Comparison of ENCODE assay signal across 9 mouse cellular contexts in the genomic region with DNA sequence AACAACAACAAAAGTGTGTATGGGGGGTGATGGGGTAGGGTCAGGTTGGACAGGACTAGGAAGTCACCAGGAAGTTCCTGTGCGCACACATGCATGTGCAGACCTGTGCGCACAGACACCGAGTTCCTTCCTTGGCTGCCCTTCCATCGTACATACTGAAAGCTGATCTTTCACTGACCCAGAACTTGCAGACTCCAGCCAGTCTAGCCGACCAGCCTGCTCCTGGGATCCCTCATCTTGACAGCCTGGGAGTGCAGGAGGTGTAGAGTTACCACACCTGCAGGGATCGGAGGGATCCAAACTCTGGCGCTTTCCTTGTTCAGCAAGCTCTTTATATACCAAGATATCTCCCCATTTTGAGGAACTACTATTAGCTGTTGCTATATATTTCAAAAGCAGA.
DNase-seq lines count a peak whose midpoint lies in the region; ATAC-seq lines count a peak whose summit lies in the region.
"Had no signal": no experiment of that assay in that cellular context is flagged by ENCODE, and none has a peak within 500 bp of the region (broad histone marks: within the 10 kb centered on the region; RNA-seq: fewer than 3 reads in every experiment).

No protein-coding gene starts in this region.

- no peaks in the 10 kb centered on the region for H3K27me3 ChIP-seq in kidney, embryonic 16.5 days (ENCODE audit: insufficient read depth, low read length)
- no peaks in the 10 kb centered on the region for H3K27me3 ChIP-seq in embryonic facial prominence, embryonic 13.5 days
- H3K27me3 ChIP-seq: hindbrain, embryonic 12.5 days had no signal

- no peak overlapping the region for H3K4me2 ChIP-seq in kidney, embryonic 16.5 days (replicated peaks; ENCODE audit: low read depth, low read length)
- H3K4me2 ChIP-seq in embryonic facial prominence, embryonic 13.5 days, result no peak overlapping the region
- H3K4me2 ChIP-seq: hindbrain, embryonic 12.5 days had no signal

- peaks cover 22% of the 10 kb centered on the region for H3K4me1 ChIP-seq in kidney, embryonic 16.5 days (ENCODE audit: insufficient read depth, low read length)
- H3K4me1 ChIP-seq in embryonic facial prominence, embryonic 13.5 days, result peaks cover 14% of the 10 kb centered on the region; the same call in 1 of the 2 replicates
- H3K4me1 ChIP-seq: hindbrain, embryonic 12.5 days had no signal

- DNase-seq in cerebellum, adult 18-20 months, result peak; percentile 38 to 52
- DNase-seq in cerebellum, adult 8-10 months, result no peak
- DNase-seq in kidney, adult 8-10 months, result no peak
- DNase-seq in mesoderm, embryonic 11.5 days (ENCODE audit: low read depth, low spot score), result peak; percentile 56
- DNase-seq in Muller cell, postnatal 12 days (ENCODE audit: inconsistent ontology term), result no peak
- DNase-seq in right cerebral cortex, adult 2 months (ENCODE audit: low spot score in 2 of 2), result no peak

- 19% methylated on average over 7 of the region's 7 CpGs for WGBS in kidney, embryonic 16.5 days
- 48% methylated on average over 7 of the region's 7 CpGs for WGBS in embryonic facial prominence, embryonic 13.5 days

- H3K36me3 ChIP-seq in kidney, embryonic 16.5 days (ENCODE audit: insufficient read depth, low read length), result peaks cover 24% of the 10 kb centered on the region
- H3K36me3 ChIP-seq in embryonic facial prominence, embryonic 13.5 days, result peaks cover 20% of the 10 kb centered on the region
- H3K36me3 ChIP-seq: hindbrain, embryonic 12.5 days had no signal

- H3K9me3 ChIP-seq in kidney, embryonic 16.5 days (ENCODE audit: low read length), result no peaks in the 10 kb centered on the region
- no peaks in the 10 kb centered on the region for H3K9me3 ChIP-seq in embryonic facial prominence, embryonic 13.5 days
- H3K9me3 ChIP-seq: hindbrain, embryonic 12.5 days had no signal

- H3K27ac ChIP-seq in kidney, embryonic 16.5 days (ENCODE audit: low read length), result peak overlapping the region; percentile 89
- H3K27ac ChIP-seq in embryonic facial prominence, embryonic 13.5 days, result no peak overlapping the region; the same call in 1 of the 2 replicates
- H3K27ac ChIP-seq: hindbrain, embryonic 12.5 days had no signal

- no peak overlapping the region for H3K4me3 ChIP-seq in kidney, embryonic 16.5 days (ENCODE audit: low read length)
- H3K4me3 ChIP-seq in embryonic facial prominence, embryonic 13.5 days, result no peak overlapping the region
- H3K4me3 ChIP-seq: hindbrain, embryonic 12.5 days had no signal

- H3K9ac ChIP-seq in kidney, embryonic 16.5 days (replicated peaks; ENCODE audit: low read length), result no peak overlapping the region
- H3K9ac ChIP-seq in embryonic facial prominence, embryonic 13.5 days, result no peak overlapping the region
- H3K9ac ChIP-seq: hindbrain, embryonic 12.5 days had no signal

- peak; percentile 91 for ATAC-seq in kidney, embryonic 16.5 days (ENCODE audit: low FRiP score, low TSS enrichment)
- ATAC-seq in embryonic facial prominence, embryonic 13.5 days (ENCODE audit: insufficient number of reproducible peaks, insufficient read depth, low FRiP score, low TSS enrichment, low read depth), result 0 out of 2 replicates have a peak, but pooled peaks have one; percentile 28

Comparison
In these comparisons a context has a peak if more than half of its experiments do, and no peak if none do; other contexts are left out.
1. DNase-seq: peak in cerebellum, adult 18-20 months (2 of 2) and mesoderm, embryonic 11.5 days (single experiment); none in cerebellum, adult 8-10 months (single experiment), kidney, adult 8-10 months (0 of 2), Muller cell, postnatal 12 days (single experiment) and right cerebral cortex, adult 2 months (0 of 2).